8 mouse cellular contexts compared by ENCODE assay signal in the genomic region with DNA sequence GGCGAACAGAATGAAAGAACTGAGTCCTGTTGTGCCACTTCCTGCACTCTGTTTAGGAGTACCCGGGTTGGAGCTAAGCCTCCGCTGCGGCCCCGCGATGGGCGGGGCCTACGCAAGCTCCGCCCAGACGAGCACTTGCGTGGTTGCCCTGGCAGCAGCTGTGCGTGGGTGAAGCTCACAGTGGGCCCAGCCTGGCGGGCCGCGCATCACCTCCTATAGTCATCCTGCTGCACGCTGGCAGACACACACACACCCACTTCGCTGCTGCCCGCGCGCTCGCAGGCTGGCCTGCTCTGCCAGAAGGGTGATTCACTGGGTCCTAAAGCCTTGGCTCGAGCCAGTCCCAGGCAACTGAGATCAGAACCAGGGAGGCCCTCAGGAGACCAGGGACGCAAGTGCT. TPM values are rescaled to one million over a fixed set of nuclear protein-coding genes. Genes with fewer than 3 reads are reported as not detected.
A peak's percentile ranks its signal among the peaks of the same experiment; 100 is the strongest.
DNase-seq lines count a peak whose midpoint lies in the region; ATAC-seq and TF ChIP-seq lines count a peak whose summit lies in the region.

No protein-coding gene starts in this region.

- H3K27me3 ChIP-seq in embryonic facial prominence, embryonic 14.5 days (replicated peaks; ENCODE audit: control insufficient read depth, insufficient read depth, low read length): no peaks in the 10 kb centered on the region
- H3K27me3 ChIP-seq in heart, adult 2 months (ENCODE audit: control insufficient read depth, insufficient read depth, low read length): no peaks in the 10 kb centered on the region

- H3K4me2 ChIP-seq in embryonic facial prominence, embryonic 14.5 days (ENCODE audit: low read depth, low read length): peak overlapping the region; percentile 65

- no peaks in the 10 kb centered on the region for H3K36me3 ChIP-seq in embryonic facial prominence, embryonic 14.5 days (ENCODE audit: control insufficient read depth, insufficient read depth, low read length)
- no peaks in the 10 kb centered on the region for H3K36me3 ChIP-seq in heart, adult 2 months (ENCODE audit: control insufficient read depth, insufficient read depth, low read length)

- TF ChIP-seq CTCF in heart, adult 2 months (IDR thresholded peaks at IDR 0.05): no peak

- H3K4me3 ChIP-seq in embryonic facial prominence, embryonic 14.5 days (ENCODE audit: low read depth, low read length): peak overlapping the region; percentile 53
- peak overlapping the region; percentile 36 for H3K4me3 ChIP-seq in heart, adult 2 months

- H3K27ac ChIP-seq in embryonic facial prominence, embryonic 14.5 days (replicated peaks; ENCODE audit: low read depth, low read length): no peak overlapping the region
- H3K27ac ChIP-seq in heart, adult 2 months: no peak overlapping the region

- peak; percentile 98 for ATAC-seq in embryonic facial prominence, embryonic 14.5 days (ENCODE audit: low read depth)
- ATAC-seq in megakaryocyte-erythroid progenitor cell, adult 5-6 weeks (replicated peaks; ENCODE audit: low FRiP score, low TSS enrichment, poor library complexity, severe bottlenecking): peak; percentile 100

- H3K79me2 ChIP-seq in heart, adult 2 months (replicated peaks; ENCODE audit: control insufficient read depth, insufficient read depth, low read length): no peaks in the 10 kb centered on the region

- H3K9me3 ChIP-seq in embryonic facial prominence, embryonic 14.5 days (ENCODE audit: control insufficient read depth, low read length): no peaks in the 10 kb centered on the region

- no peaks in the 10 kb centered on the region for H3K4me1 ChIP-seq in embryonic facial prominence, embryonic 14.5 days (ENCODE audit: control insufficient read depth, insufficient read depth, low read length)
- no peaks in the 10 kb centered on the region for H3K4me1 ChIP-seq in heart, adult 2 months (ENCODE audit: control insufficient read depth, insufficient read depth, low read length)

- DNase-seq in urinary bladder, adult 18-20 months (ENCODE audit: low spot score in 2 of 2): peak; percentile 61 to 73
- DNase-seq in urinary bladder, postnatal 10 days (ENCODE audit: low spot score): no peak
- peak; percentile 93 for DNase-seq in embryonic facial prominence, embryonic 14.5 days (ENCODE audit: low spot score)
- peak; percentile 66 to 70 for DNase-seq in heart, adult 2 months
- peak; percentile 58 for DNase-seq in kidney, adult 11 months
- DNase-seq in left cerebral cortex, postnatal 25 days (ENCODE audit: low spot score in 2 of 2): peak; percentile 91 to 95
- peak; percentile 85 for DNase-seq in right cerebral cortex, postnatal 4 days

- H3K9ac ChIP-seq in embryonic facial prominence, embryonic 14.5 days (ENCODE audit: low read depth, low read length): peak overlapping the region; percentile 57
- H3K9ac ChIP-seq in heart, adult 2 months (ENCODE audit: low read depth, low read length): no peak overlapping the region; the same call in 1 of the 2 replicates

- WGBS in embryonic facial prominence, embryonic 14.5 days: under 1% methylated on average over 23 of the region's 23 CpGs
- WGBS in heart, adult 2 months: under 1% methylated on average over 23 of the region's 23 CpGs

- no peak for TF ChIP-seq EP300 in heart, adult 2 months (IDR thresholded peaks at IDR 0.05; ENCODE audit: insufficient read depth, low read depth, low read length)

- no peak for TF ChIP-seq POLR2A in heart, adult 2 months (IDR thresholded peaks at IDR 0.05; ENCODE audit: insufficient read depth, low read depth, low read length)

- intact Hi-C loops in heart, adult 2 months (cut with DNase I): no loop called here
- intact Hi-C loops in left cerebral cortex, postnatal 25 days (cut with DNase I): loop anchor here (2.0 kb wide), 1 partner anchor 181 kb away; a partner anchor contains a TSS

RNA-seq across cellular contexts. Expression of a gene that starts 30.3 kb away (rescaled TPM):
- polyA plus RNA-seq in embryonic facial prominence, embryonic 14.5 days (2014; fragmentation: Nextera tagmentation; extraction: Ambion mirVana): 1.1 and 1.4 TPM in 2 replicates
- under 1 TPM; 0.36 to 0.39 TPM for total RNA-seq in heart, adult 2 months (2021)
- polyA plus RNA-seq in heart, adult 2 months (2012; rRNA removed): 1.2 and 1.7 TPM in 2 replicates
- 1 to 10 TPM; 1.1 to 1.8 TPM for total RNA-seq in left cerebral cortex, postnatal 25 days (2021)
- not detected in 2 replicates for total RNA-seq in megakaryocyte-erythroid progenitor cell, adult 5-6 weeks (2014; fragmentation: Nextera tagmentation)
- total RNA-seq in megakaryocyte-erythroid progenitor cell, adult 5-6 weeks (2017): not detected in 2 replicates
